Mouse (Mus musculus): ENCODE data around the gene Ttyh2.

GRCm38 (mm10) chr11:114654552-114654951 lies 20.7 kb upstream of the Ttyh2 start:
- TF ChIP-seq POLR2A (IDR thresholded peaks at IDR 0.05; ENCODE audit: low read depth, low read length) (no peak), CTCF (IDR thresholded peaks at IDR 0.05; ENCODE audit: extremely low read depth, insufficient read length, insufficient replicate concordance, low read depth, low read length) (peak; percentile 15; the same call in 1 of the 2 replicates)

All from small intestine, adult 2 months (tissue).